ENCODE assay signal across 11 mouse cellular contexts in genomic region chr2:93289161-93289560, GRCm38 (mm10). TPM values are rescaled to one million over a fixed set of nuclear protein-coding genes. Genes with fewer than 3 reads are reported as not detected.
A peak's percentile ranks its signal among the peaks of the same experiment; 100 is the strongest.
DNase-seq lines count a peak whose midpoint lies in the region; ATAC-seq and TF ChIP-seq lines count a peak whose summit lies in the region.
"Had no signal": no experiment of that assay in that cellular context is flagged by ENCODE, and none has a peak within 500 bp of the region (broad histone marks: within the 10 kb centered on the region; RNA-seq: fewer than 3 reads in every experiment).

No protein-coding gene starts in this region.

- peak; percentile 57 for DNase-seq in adrenal gland, postnatal 14 days
- no peak for DNase-seq in adrenal gland, adult 18-20 months (ENCODE audit: low spot score in 2 of 2)
- peak; percentile 39 for DNase-seq in kidney, adult 18-20 months
- peak; percentile 77 for DNase-seq in lung, postnatal 36 days
- no peak for DNase-seq in thymus, adult 18-20 months
- DNase-seq in gastrocnemius, adult 2 months, result no peak
- DNase-seq: cerebellum, adult 18-20 months; liver had no signal

- H3K27ac ChIP-seq in hindbrain, embryonic 12.5 days, result peak overlapping the region; percentile 74
- H3K27ac ChIP-seq in hindbrain, embryonic 16.5 days (ENCODE audit: low read depth, low read length), result no peak overlapping the region
- no peak overlapping the region for H3K27ac ChIP-seq in gastrocnemius, adult 2 months
- H3K27ac ChIP-seq: intestine, embryonic 15.5 days had no signal

- H3K27me3 ChIP-seq in hindbrain, embryonic 12.5 days, result no peaks in the 10 kb centered on the region
- H3K27me3 ChIP-seq in hindbrain, embryonic 16.5 days (replicated peaks; ENCODE audit: control insufficient read depth, insufficient read depth, low read length), result no peaks in the 10 kb centered on the region
- H3K27me3 ChIP-seq: intestine, embryonic 15.5 days had no signal

- no peak overlapping the region for H3K9ac ChIP-seq in hindbrain, embryonic 12.5 days
- no peak overlapping the region for H3K9ac ChIP-seq in hindbrain, embryonic 16.5 days (ENCODE audit: low read depth, low read length)
- H3K9ac ChIP-seq: intestine, embryonic 15.5 days had no signal

- peaks cover 85% of the 10 kb centered on the region for H3K4me1 ChIP-seq in hindbrain, embryonic 12.5 days
- H3K4me1 ChIP-seq in hindbrain, embryonic 16.5 days (ENCODE audit: control insufficient read depth, insufficient read depth, low read depth, low read length), result peaks cover 41% of the 10 kb centered on the region

- no peak overlapping the region for H3K4me2 ChIP-seq in hindbrain, embryonic 12.5 days (replicated peaks)
- no peak overlapping the region for H3K4me2 ChIP-seq in hindbrain, embryonic 16.5 days (ENCODE audit: low read length)
- H3K4me2 ChIP-seq: intestine, embryonic 15.5 days had no signal

- no peak for ATAC-seq in hindbrain, embryonic 12.5 days (ENCODE audit: low FRiP score)
- no peak for ATAC-seq in hindbrain, embryonic 16.5 days
- ATAC-seq: intestine, embryonic 15.5 days had no signal

- H3K9me3 ChIP-seq in hindbrain, embryonic 12.5 days (replicated peaks), result 0 out of 2 replicates have a peak, but pooled peaks cover 6% of the 10 kb centered on the region
- H3K9me3 ChIP-seq in hindbrain, embryonic 16.5 days (ENCODE audit: control insufficient read depth, low read length), result no peaks in the 10 kb centered on the region
- H3K9me3 ChIP-seq: intestine, embryonic 15.5 days had no signal

- intact Hi-C loops in gastrocnemius, adult 2 months (cut with DNase I), result no loop called here

- H3K36me3 ChIP-seq in hindbrain, embryonic 12.5 days, result peaks cover 12% of the 10 kb centered on the region
- H3K36me3 ChIP-seq in hindbrain, embryonic 16.5 days (ENCODE audit: control insufficient read depth, insufficient read depth, low read length), result no peaks in the 10 kb centered on the region
- H3K36me3 ChIP-seq: intestine, embryonic 15.5 days had no signal

- whole genome bisulfite sequencing in hindbrain, embryonic 12.5 days, result 67% methylated on average over 10 of the region's 10 CpGs
- 48% methylated on average over 10 of the region's 10 CpGs for WGBS in hindbrain, embryonic 16.5 days

- TF ChIP-seq CTCF in gastrocnemius, adult 2 months (IDR thresholded peaks at IDR 0.05), result no peak

- no peak overlapping the region for H3K4me3 ChIP-seq in hindbrain, embryonic 12.5 days
- no peak overlapping the region for H3K4me3 ChIP-seq in hindbrain, embryonic 16.5 days (ENCODE audit: low read length)
- H3K4me3 ChIP-seq in gastrocnemius, adult 2 months, result no peak overlapping the region
- H3K4me3 ChIP-seq: intestine, embryonic 15.5 days had no signal

RNA-seq across cellular contexts. Expression of gene Tspan18, which starts 45.1 kb away (rescaled TPM):
- 72.2 and 76.9 TPM in 2 replicates for total RNA-seq in adrenal gland, postnatal 14 days (2021)
- 10 to 100 TPM; 43.8 to 79.6 TPM for total RNA-seq in adrenal gland, adult 18-20 months (2021)
- polyA plus RNA-seq in hindbrain, embryonic 12.5 days (2016; fragmentation: Nextera tagmentation; extraction: Ambion mirVana), result 34.2 and 39.0 TPM in 2 replicates
- 15.7 and 24.2 TPM in 2 replicates for polyA plus RNA-seq in hindbrain, embryonic 16.5 days (2015; fragmentation: Nextera tagmentation; extraction: Ambion mirVana)
- 1 to 10 TPM; 1.5 to 2.4 TPM for total RNA-seq in gastrocnemius, adult 2 months (2021)

Comparison
In these comparisons a context has a peak if more than half of its experiments do, and no peak if none do; other contexts are left out.
1. DNase-seq: peak in adrenal gland, postnatal 14 days (single experiment), kidney, adult 18-20 months (single experiment) and lung, postnatal 36 days (single experiment); none in adrenal gland, adult 18-20 months (0 of 2), thymus, adult 18-20 months (0 of 2) and gastrocnemius, adult 2 months (single experiment).
2. RNA of gene Tspan18, which starts 45.1 kb away (total RNA-seq): 43.8 to 79.6 TPM in adrenal gland, adult 18-20 months and 72.2 to 76.9 TPM in adrenal gland, postnatal 14 days; 1.5 to 2.4 TPM in gastrocnemius, adult 2 months; every median in the first group is over 10 times any median in the second.